19 mouse cellular contexts compared by ENCODE assay signal in the genomic region with DNA sequence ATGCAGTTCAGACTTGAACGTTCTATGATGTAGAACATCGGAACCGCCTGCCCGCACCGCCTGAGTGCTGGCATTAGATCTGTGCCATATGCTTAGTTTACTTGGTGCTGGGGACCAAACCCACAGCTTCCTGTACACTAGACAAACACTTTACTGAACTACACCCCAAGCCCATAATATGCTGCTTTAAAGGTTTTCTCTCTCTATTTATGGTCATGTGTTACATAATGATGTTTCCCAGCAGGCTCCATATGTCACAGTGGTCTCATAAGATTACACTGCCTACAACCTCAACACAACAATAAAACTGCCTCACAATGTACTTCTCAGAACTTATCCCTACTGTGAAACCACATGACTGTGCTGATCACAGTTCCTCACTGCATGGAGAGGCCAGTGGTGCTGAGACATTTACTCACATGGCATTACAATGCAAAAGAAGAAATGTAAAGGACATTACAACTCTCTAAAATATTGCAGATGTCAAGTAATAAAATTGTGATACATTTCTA. TPM values are rescaled to one million over a fixed set of nuclear protein-coding genes. Genes with fewer than 3 reads are reported as not detected.
DNase-seq lines count a peak whose midpoint lies in the region; ATAC-seq lines count a peak whose summit lies in the region.
"Had no signal": no experiment of that assay in that cellular context is flagged by ENCODE, and none has a peak within 500 bp of the region (broad histone marks: within the 10 kb centered on the region; RNA-seq: fewer than 3 reads in every experiment).

No protein-coding gene starts in this region.

- H3K36me3 ChIP-seq in forebrain, embryonic 13.5 days (ENCODE audit: poor library complexity, severe bottlenecking), result peaks cover 5% of the 10 kb centered on the region; the same call in 1 of the 2 replicates

- no peak overlapping the region for H3K4me2 ChIP-seq in forebrain, embryonic 13.5 days
- H3K4me2 ChIP-seq: heart, embryonic 13.5 days; midbrain, embryonic 11.5 days had no signal

- H3K27ac ChIP-seq in forebrain, embryonic 13.5 days, result no peak overlapping the region
- H3K27ac ChIP-seq: heart, embryonic 13.5 days; hindbrain, embryonic 10.5 days; liver, embryonic 14.5 days had no signal

- no peaks in the 10 kb centered on the region for H3K27me3 ChIP-seq in forebrain, embryonic 13.5 days
- H3K27me3 ChIP-seq: heart, embryonic 13.5 days had no signal

- H3K9ac ChIP-seq in forebrain, embryonic 13.5 days, result no peak overlapping the region
- H3K9ac ChIP-seq: forebrain, postnatal 0 days; heart, embryonic 13.5 days; liver, embryonic 14.5 days had no signal

- WGBS in forebrain, embryonic 13.5 days, result 95% methylated on average over 5 of the region's 5 CpGs

- no peak overlapping the region for H3K4me3 ChIP-seq in forebrain, embryonic 13.5 days
- H3K4me3 ChIP-seq: erythroblast, embryonic 14.5 days; heart, embryonic 13.5 days; hindbrain, embryonic 10.5 days; myocyte had no signal

- H3K9me3 ChIP-seq in forebrain, embryonic 13.5 days (replicated peaks), result no peaks in the 10 kb centered on the region
- H3K9me3 ChIP-seq: heart, embryonic 13.5 days; hindbrain, embryonic 10.5 days had no signal

- H3K4me1 ChIP-seq in forebrain, embryonic 13.5 days, result no peaks in the 10 kb centered on the region
- H3K4me1 ChIP-seq: heart, embryonic 13.5 days; hindbrain, embryonic 10.5 days had no signal

- ATAC-seq in granulocyte monocyte progenitor cell, adult 5-6 weeks (replicated peaks; ENCODE audit: poor library complexity, severe bottlenecking), result peak; percentile 71
- peak; percentile 54 for ATAC-seq in monocyte, adult 5-6 weeks (replicated peaks; ENCODE audit: insufficient number of reproducible peaks, low FRiP score, low TSS enrichment, poor library complexity, severe bottlenecking)
- ATAC-seq in forebrain, embryonic 13.5 days, result no peak
- ATAC-seq: forebrain, postnatal 0 days; hindbrain, embryonic 16.5 days; intestine, embryonic 16.5 days; midbrain, embryonic 16.5 days had no signal

- DNase-seq in T-cell, adult 2 months (ENCODE audit: low spot score), result peak; percentile 66
- no peak for DNase-seq in kidney, postnatal 4 days
- DNase-seq in ovary, adult 18-20 months (ENCODE audit: low spot score), result no peak
- DNase-seq: adrenal gland, adult 8-10 months; cerebellum, adult 11-12 months; cerebellum, adult 9-11 months had no signal

RNA-seq across cellular contexts. Expression of a gene that starts 9.5 kb away (rescaled TPM):
- total RNA-seq in granulocyte monocyte progenitor cell, adult 5-6 weeks (2014; fragmentation: Nextera tagmentation), result 74.9 and 115 TPM in 2 replicates
- total RNA-seq in granulocyte monocyte progenitor cell, adult 5-6 weeks (2017), result 76.0 and 80.2 TPM in 2 replicates
- 125 to 210 TPM (median 148 TPM) in 3 replicates for total RNA-seq in monocyte, adult 5-6 weeks (2017)
- polyA plus RNA-seq in forebrain, embryonic 13.5 days (2015; fragmentation: Nextera tagmentation; extraction: Ambion mirVana), result 85.2 and 85.7 TPM in 2 replicates

RNA-seq across cellular contexts. Expression of a gene that starts 9.6 kb away (rescaled TPM):
- 53.4 and 54.1 TPM in 2 replicates for total RNA-seq in granulocyte monocyte progenitor cell, adult 5-6 weeks (2014; fragmentation: Nextera tagmentation)
- total RNA-seq in granulocyte monocyte progenitor cell, adult 5-6 weeks (2017), result 71.9 and 82.6 TPM in 2 replicates
- 234 to 384 TPM (median 306 TPM) in 3 replicates for total RNA-seq in monocyte, adult 5-6 weeks (2017)
- polyA plus RNA-seq in forebrain, embryonic 13.5 days (2015; fragmentation: Nextera tagmentation; extraction: Ambion mirVana), result 88.4 and 99.8 TPM in 2 replicates
